Mouse (Mus musculus) MEL (cell line): Measurements from ENCODE around the gene Sgpp2.

ENCODE experiments used
- CHD2 ChIP-seq: IDR thresholded peaks from 2 replicates; pipeline ENCODE4 v1.6.1; 2011; ENCODE audit warnings: low read length, improper control_type of control experiment
- EP300 ChIP-seq, 2 experiments: IDR thresholded peaks; 2 replicates each; pipeline ENCODE4 v1.6.1; 2011; ENCODE audit warnings: improper control_type of control experiment in 2 of 2, low read length in 2 of 2, low read depth in 1 of 2, mild to moderate bottlenecking in 1 of 2
- RCOR1 ChIP-seq: IDR thresholded peaks from 2 replicates; pipeline ENCODE4 v1.6.1; 2012; ENCODE audit warnings: low read depth, mild to moderate bottlenecking, inconsistent platforms, low read length, improper control_type of control experiment

GRCm38 (mm10) chr1:78388848-78389247 lies 78.7 kb downstream of the Sgpp2 start:
- TF ChIP-seq EP300 (IDR thresholded peaks at IDR 0.05; ENCODE audit: low read depth in 1 of 2, low read length in 2 of 2) (no peak), RCOR1 (no peak), CHD2 (no peak)
